Mouse (Mus musculus) lung, adult 2 months (tissue): Measurements from ENCODE around the gene Ccdc106. TPM values are rescaled to one million over a fixed set of nuclear protein-coding genes. Genes with fewer than 3 reads are reported as not detected.
"Not testable (repeated sequence)": the region's sequence is repeated elsewhere in the genome, so short reads cannot be mapped to it uniquely, and the experiment has no call there.

Source experiments
- DNase-seq: peaks from one replicate; pipeline ENCODE4 v3.0.0; 2022
- H3K4me1 ChIP-seq: fragments of 200-500 bp; 2 replicates; pipeline ENCODE4 v1.6.1; 2011; ENCODE audit warnings: low read length; ENCODE audit not compliant: control insufficient read depth, insufficient read depth
- H3K4me3 ChIP-seq: fragments of 200-500 bp; replicated peaks from 2 replicates; pipeline ENCODE3; 2011; ENCODE audit warnings: low read depth, mild to moderate bottlenecking, control low read depth, low read length; ENCODE audit errors: extremely low read depth
- CTCF ChIP-seq: fragments of 200-500 bp; IDR thresholded peaks from 2 replicates; pipeline ENCODE4 v1.5.1; 2011; ENCODE audit warnings: mild to moderate bottlenecking, low read length, control low read depth; ENCODE audit not compliant: insufficient read depth
- POLR2A ChIP-seq: fragments of 200-500 bp; IDR thresholded peaks from 2 replicates; pipeline ENCODE4 v1.6.1; 2011; ENCODE audit warnings: low read depth, mild to moderate bottlenecking, control low read depth, low read length, borderline replicate concordance; ENCODE audit errors: extremely low read depth
- WGBS: fragments of 180-500 bp; shearing (Covaris S2); methylation state at CpG from one replicate; pipeline ENCODE4 v1.1.7; 2018; 5-methylcytosine and 5-hydroxymethylcytosine counted together
- polyA plus RNA-seq: library from polyadenylated mRNA; depleted of rRNA; stranded (reverse); fragments of >200 nt; gene quantifications from 2 replicates; pipeline ENCODE4 v1.2.3, GENCODE M21; 2012

Ccdc106 gene
- polyA plus RNA-seq, 1 experiment = 0.90 TPM

GRCm38 (mm10) chr7:4993999-4994788 lies 26.2 kb upstream of the Ccdc106 start:
- no peak for DNase-seq
- TF ChIP-seq CTCF (no peak), POLR2A (no peak)
- 0 out of 2 replicates have a peak, but pooled peaks cover 6% of the 10 kb centered on the region for H3K4me1 ChIP-seq
- no peak overlapping the region for H3K4me3 ChIP-seq
- 72% methylated on average over 59 of the region's 59 CpGs for WGBS

GRCm38 (mm10) chr7:4995268-4996002 lies 24.9 kb upstream of the Ccdc106 start:
- H3K4me3 ChIP-seq = peak overlapping the region; percentile 82
- no peak for DNase-seq
- 7% methylated on average over 19 of the region's 19 CpGs for WGBS
- TF ChIP-seq POLR2A (no peak), CTCF (no peak)
- H3K4me1 ChIP-seq = 0 out of 2 replicates have a peak, but pooled peaks cover 6% of the 10 kb centered on the region

GRCm38 (mm10) chr7:4996003-4996895 lies 24.1 kb upstream of the Ccdc106 start, which contains the start of gene Zfp579:
Zfp579 (minus strand) TSS chr7:4996158.
- 0 out of 2 replicates have a peak, but pooled peaks cover 6% of the 10 kb centered on the region for H3K4me1 ChIP-seq
- WGBS = 4% methylated on average over 18 of the region's 26 CpGs
- TF ChIP-seq CTCF = no peak
- TF ChIP-seq POLR2A = peak; percentile 44; the same call in 1 of the 2 replicates
- DNase-seq = peak; percentile 91
- H3K4me3 ChIP-seq = peak within 1 kb of the TSS; percentile 82

- Histone ChIP-seq H3K4me1 (0 out of 2 replicates have a peak, but pooled peaks cover 6% of the 10 kb centered on the region), H3K4me3 (no peak overlapping the region)
- TF ChIP-seq POLR2A (no peak), CTCF (no peak)
- 35% methylated on average over 8 of the region's 8 CpGs for WGBS
- no peak for DNase-seq
Observed at GRCm38 (mm10) chr7:4996934-4997333, 23.4 kb upstream of the Ccdc106 start.

- no peak overlapping the region for H3K4me3 ChIP-seq
- no peak for TF ChIP-seq POLR2A
- TF ChIP-seq CTCF = peak; percentile 39
- H3K4me1 ChIP-seq = 0 out of 2 replicates have a peak, but pooled peaks cover 6% of the 10 kb centered on the region
- 64% methylated on average over 2 of the region's 2 CpGs for WGBS
- DNase-seq = no peak
Observed at GRCm38 (mm10) chr7:4999876-5000275, 20.5 kb upstream of the Ccdc106 start.

- DNase-seq, H3K4me3 ChIP-seq, H3K4me1 ChIP-seq: not testable (repeated sequence)
- WGBS = 69% methylated on average over 8 of the region's 8 CpGs
Observed at GRCm38 (mm10) chr7:5002876-5003275, 17.5 kb upstream of the Ccdc106 start.

GRCm38 (mm10) chr7:5008229-5008628 lies 12.1 kb upstream of the Ccdc106 start:
- no peak for TF ChIP-seq POLR2A
- TF ChIP-seq CTCF = no peak
- Histone ChIP-seq H3K4me3 (no peak overlapping the region), H3K4me1 (peaks cover 2% of the 10 kb centered on the region; the same call in 1 of the 2 replicates)
- 97% methylated on average over 26 of the region's 26 CpGs for WGBS
- DNase-seq = no peak

- Histone ChIP-seq H3K4me3 (no peak overlapping the region), H3K4me1 (peaks cover 4% of the 10 kb centered on the region; the same call in 1 of the 2 replicates)
- DNase-seq = no peak
- TF ChIP-seq CTCF (no peak), POLR2A (no peak)
- 83% methylated on average over 27 of the region's 27 CpGs for WGBS
Observed at GRCm38 (mm10) chr7:5012681-5013513, 7.5 kb upstream of the Ccdc106 start.
